ENCODE assay signal across 7 mouse cellular contexts in the genomic region with DNA sequence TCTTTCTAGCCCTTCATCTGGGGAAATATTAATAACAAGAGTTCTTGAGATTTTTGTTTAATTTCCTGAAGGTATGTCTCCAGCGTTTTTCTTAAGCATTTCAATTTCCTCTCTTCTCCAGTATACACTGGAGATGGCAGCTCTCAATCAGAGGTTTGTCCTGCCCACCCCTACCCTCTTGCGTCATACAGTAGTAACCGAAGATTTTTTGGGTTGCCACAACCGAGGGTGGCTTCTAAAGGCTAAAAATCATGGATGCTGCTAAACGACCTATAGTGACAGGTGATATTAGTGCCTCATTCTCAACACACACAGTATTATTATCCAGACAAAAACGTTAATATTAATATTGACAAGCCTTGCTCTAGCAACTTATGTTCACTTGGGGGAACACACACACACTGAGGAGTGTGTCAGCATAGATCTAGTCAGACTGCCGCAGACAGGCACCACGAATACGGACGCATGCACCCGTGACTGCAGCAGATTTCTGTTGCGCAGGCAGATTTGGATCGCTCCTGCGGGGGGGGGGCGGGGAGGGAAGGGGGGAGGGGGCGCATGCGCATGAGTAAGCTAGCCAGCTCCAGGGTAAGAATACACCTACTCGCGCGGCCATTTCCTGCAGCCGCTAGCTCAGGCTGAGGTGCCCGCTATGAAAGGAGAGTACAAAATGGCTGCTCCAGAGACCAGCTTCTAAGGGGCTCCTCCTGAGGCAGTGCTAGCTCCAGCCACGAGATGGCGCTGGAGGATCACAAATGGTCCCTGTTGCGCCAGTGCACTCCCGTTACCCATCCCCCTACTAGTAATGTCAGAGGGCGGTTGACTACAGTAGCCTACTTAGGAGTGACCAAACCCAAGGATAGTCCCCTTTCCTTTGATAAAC. TPM values are rescaled to one million over a fixed set of nuclear protein-coding genes. Genes with fewer than 3 reads are reported as not detected.
DNase-seq lines count a peak whose midpoint lies in the region; ATAC-seq lines count a peak whose summit lies in the region.

No protein-coding gene starts in this region.

- 20% methylated on average over 26 of the region's 27 CpGs for WGBS in embryonic facial prominence, embryonic 10.5 days
- WGBS in limb, embryonic 11.5 days = 14% methylated on average over 25 of the region's 27 CpGs
- WGBS in midbrain, embryonic 14.5 days = 24% methylated on average over 25 of the region's 27 CpGs

- DNase-seq in adrenal gland, postnatal 10 days = peak; percentile 94
- DNase-seq in embryonic facial prominence, embryonic 10.5 days (ENCODE audit: low spot score) = peak; percentile 92
- peak; percentile 100 for DNase-seq in heart, adult 11 months
- peak; percentile 91 for DNase-seq in kidney, adult 18-20 months
- DNase-seq in limb, embryonic 11.5 days (ENCODE audit: low spot score) = peak; percentile 94
- DNase-seq in midbrain, embryonic 14.5 days = peak; percentile 94
- DNase-seq in spleen, adult 18-20 months = peak; percentile 82 to 88

- H3K9me3 ChIP-seq in embryonic facial prominence, embryonic 10.5 days = no peaks in the 10 kb centered on the region
- H3K9me3 ChIP-seq in limb, embryonic 11.5 days (ENCODE audit: control insufficient read depth, low read length) = no peaks in the 10 kb centered on the region
- no peaks in the 10 kb centered on the region for H3K9me3 ChIP-seq in midbrain, embryonic 14.5 days (ENCODE audit: control insufficient read depth, low read length)

- H3K27me3 ChIP-seq in embryonic facial prominence, embryonic 10.5 days (replicated peaks; ENCODE audit: low read depth, poor library complexity, severe bottlenecking) = peaks cover 13% of the 10 kb centered on the region; the same call in 1 of the 2 replicates
- H3K27me3 ChIP-seq in limb, embryonic 11.5 days (ENCODE audit: control insufficient read depth, insufficient read depth, low read length) = no peaks in the 10 kb centered on the region
- no peaks in the 10 kb centered on the region for H3K27me3 ChIP-seq in midbrain, embryonic 14.5 days (ENCODE audit: control insufficient read depth, insufficient read depth, low read length)

- H3K4me1 ChIP-seq in embryonic facial prominence, embryonic 10.5 days = no peaks in the 10 kb centered on the region
- H3K4me1 ChIP-seq in limb, embryonic 11.5 days (ENCODE audit: control insufficient read depth, insufficient read depth, low read length) = no peaks in the 10 kb centered on the region
- no peaks in the 10 kb centered on the region for H3K4me1 ChIP-seq in midbrain, embryonic 14.5 days (ENCODE audit: control insufficient read depth, insufficient read depth, low read length)

- H3K36me3 ChIP-seq in embryonic facial prominence, embryonic 10.5 days (replicated peaks) = no peaks in the 10 kb centered on the region
- no peaks in the 10 kb centered on the region for H3K36me3 ChIP-seq in limb, embryonic 11.5 days (ENCODE audit: control insufficient read depth, insufficient read depth, low read length)
- H3K36me3 ChIP-seq in midbrain, embryonic 14.5 days (ENCODE audit: control insufficient read depth, insufficient read depth, low read length) = no peaks in the 10 kb centered on the region

- H3K9ac ChIP-seq in limb, embryonic 11.5 days (ENCODE audit: low read length) = no peak overlapping the region
- peak overlapping the region; percentile 40; the same call in 1 of the 2 replicates for H3K9ac ChIP-seq in midbrain, embryonic 14.5 days (replicated peaks; ENCODE audit: low read length)

- peak overlapping the region; percentile 51 for H3K4me3 ChIP-seq in embryonic facial prominence, embryonic 10.5 days
- H3K4me3 ChIP-seq in limb, embryonic 11.5 days (ENCODE audit: low read depth, low read length) = peak overlapping the region; percentile 23; the same call in 1 of the 2 replicates
- peak overlapping the region; percentile 27 for H3K4me3 ChIP-seq in midbrain, embryonic 14.5 days (replicated peaks; ENCODE audit: low read depth, low read length)

- H3K27ac ChIP-seq in embryonic facial prominence, embryonic 10.5 days (replicated peaks) = peak overlapping the region; percentile 61
- no peak overlapping the region for H3K27ac ChIP-seq in limb, embryonic 11.5 days (replicated peaks; ENCODE audit: low read depth, low read length)
- peak overlapping the region; percentile 82 for H3K27ac ChIP-seq in midbrain, embryonic 14.5 days (replicated peaks; ENCODE audit: low read depth, low read length)

- peak overlapping the region; percentile 42 for H3K4me2 ChIP-seq in limb, embryonic 11.5 days (ENCODE audit: low read depth, severe bottlenecking)
- peak overlapping the region; percentile 55 for H3K4me2 ChIP-seq in midbrain, embryonic 14.5 days (ENCODE audit: low read length)

- peak; percentile 98 for ATAC-seq in limb, embryonic 11.5 days (ENCODE audit: insufficient number of reproducible peaks, low FRiP score, low TSS enrichment, low read depth)
- peak; percentile 98 for ATAC-seq in midbrain, embryonic 14.5 days (ENCODE audit: low FRiP score, low TSS enrichment)

RNA-seq across cellular contexts. Expression of a gene that starts 20.7 kb away (rescaled TPM):
- 1 to 10 TPM; 4.1 to 4.4 TPM for total RNA-seq in adrenal gland, postnatal 10 days (2021)
- polyA plus RNA-seq in embryonic facial prominence, embryonic 10.5 days (2016; fragmentation: Nextera tagmentation; extraction: Ambion mirVana) = 3.7 and 5.6 TPM in 2 replicates
- polyA plus RNA-seq in limb, embryonic 11.5 days (2014; fragmentation: Nextera tagmentation; extraction: Ambion mirVana) = 4.7 and 4.8 TPM in 2 replicates
- polyA plus RNA-seq in midbrain, embryonic 14.5 days (2014; fragmentation: Nextera tagmentation; extraction: Ambion mirVana) = 0.39 and 0.71 TPM in 2 replicates

RNA-seq across cellular contexts. Expression of a gene that starts 29.1 kb away (rescaled TPM):
- total RNA-seq in adrenal gland, postnatal 10 days (2021) = under 1 TPM; 0.12 to 0.18 TPM
- 0.09 TPM in 1 of 2 replicates, not detected in the other for polyA plus RNA-seq in embryonic facial prominence, embryonic 10.5 days (2016; fragmentation: Nextera tagmentation; extraction: Ambion mirVana)
- not detected in 2 replicates for polyA plus RNA-seq in limb, embryonic 11.5 days (2014; fragmentation: Nextera tagmentation; extraction: Ambion mirVana)
- polyA plus RNA-seq in midbrain, embryonic 14.5 days (2014; fragmentation: Nextera tagmentation; extraction: Ambion mirVana) = not detected in 2 replicates

RNA-seq across cellular contexts. Expression of a gene that starts 56.7 kb away (rescaled TPM):
- total RNA-seq in adrenal gland, postnatal 10 days (2021) = under 1 TPM; 0.27 to 0.76 TPM
- polyA plus RNA-seq in embryonic facial prominence, embryonic 10.5 days (2016; fragmentation: Nextera tagmentation; extraction: Ambion mirVana) = 0.14 and 0.37 TPM in 2 replicates
- 0.07 and 0.15 TPM in 2 replicates for polyA plus RNA-seq in limb, embryonic 11.5 days (2014; fragmentation: Nextera tagmentation; extraction: Ambion mirVana)
- 1.8 and 2.1 TPM in 2 replicates for polyA plus RNA-seq in midbrain, embryonic 14.5 days (2014; fragmentation: Nextera tagmentation; extraction: Ambion mirVana)
